Mouse (Mus musculus): ENCODE results near the gene Cfap100.

GRCm38 (mm10) chr6:90461771-90462170, 33.2 kb upstream of the Cfap100 start:
- no peak for TF ChIP-seq POLR2A (IDR thresholded peaks at IDR 0.05; ENCODE audit: low read depth, low read length)
- TF ChIP-seq CTCF (IDR thresholded peaks at IDR 0.05; ENCODE audit: extremely low read depth, insufficient read length, insufficient replicate concordance, low read depth, low read length) = no peak
